Mouse (Mus musculus): ENCODE data around the gene Gm17387. TPM values are rescaled to one million over a fixed set of nuclear protein-coding genes. Genes with fewer than 3 reads are reported as not detected.

The Gm17387 gene
- not detected in 2 replicates for polyA plus RNA-seq (2016; fragmentation: Nextera tagmentation; extraction: Ambion mirVana)

- peaks cover 24% of the 10 kb centered on the region for H3K4me1 ChIP-seq (replicated peaks)
- H3K9me3 ChIP-seq = no peaks in the 10 kb centered on the region
- H3K27ac ChIP-seq = no peak within 1 kb of the TSS
- WGBS = 96% methylated on average over 2 of the region's 2 CpGs
- no peaks in the 10 kb centered on the region for H3K36me3 ChIP-seq
- no peak within 1 kb of the TSS for H3K4me3 ChIP-seq
- H3K27me3 ChIP-seq (ENCODE audit: insufficient read depth, poor library complexity, severe bottlenecking) = no peaks in the 10 kb centered on the region
- no peak for DNase-seq (ENCODE audit: low spot score)
Measured at GRCm38 (mm10) chr7:141028831-141029230, at the start of gene Gm17387. Gm17387 (plus strand) TSS chr7:141029131.

GRCm38 (mm10) chr7:140981704-140982103 is 47.2 kb upstream of the Gm17387 start:
- Histone ChIP-seq H3K36me3 (no peaks in the 10 kb centered on the region), H3K27ac (no peak overlapping the region), H3K27me3 (ENCODE audit: insufficient read depth, poor library complexity, severe bottlenecking) (no peaks in the 10 kb centered on the region), H3K4me1 (replicated peaks) (no peaks in the 10 kb centered on the region), H3K4me3 (no peak overlapping the region), H3K9me3 (0 out of 2 replicates have a peak, but pooled peaks cover 3% of the 10 kb centered on the region)
- WGBS = 90% methylated on average over 8 of the region's 8 CpGs
- no peak for DNase-seq (ENCODE audit: low spot score)

- 0 out of 2 replicates have a peak, but pooled peaks cover 3% of the 10 kb centered on the region for H3K9me3 ChIP-seq
- WGBS = 87% methylated on average over 7 of the region's 7 CpGs
- no peaks in the 10 kb centered on the region for H3K36me3 ChIP-seq
- H3K4me1 ChIP-seq (replicated peaks) = no peaks in the 10 kb centered on the region
- DNase-seq (ENCODE audit: low spot score) = no peak
- no peak overlapping the region for H3K27ac ChIP-seq
- no peak overlapping the region for H3K4me3 ChIP-seq
- no peaks in the 10 kb centered on the region for H3K27me3 ChIP-seq (ENCODE audit: insufficient read depth, poor library complexity, severe bottlenecking)
Measured at GRCm38 (mm10) chr7:140982971-140983370, 46.0 kb upstream of the Gm17387 start.

DNA sequence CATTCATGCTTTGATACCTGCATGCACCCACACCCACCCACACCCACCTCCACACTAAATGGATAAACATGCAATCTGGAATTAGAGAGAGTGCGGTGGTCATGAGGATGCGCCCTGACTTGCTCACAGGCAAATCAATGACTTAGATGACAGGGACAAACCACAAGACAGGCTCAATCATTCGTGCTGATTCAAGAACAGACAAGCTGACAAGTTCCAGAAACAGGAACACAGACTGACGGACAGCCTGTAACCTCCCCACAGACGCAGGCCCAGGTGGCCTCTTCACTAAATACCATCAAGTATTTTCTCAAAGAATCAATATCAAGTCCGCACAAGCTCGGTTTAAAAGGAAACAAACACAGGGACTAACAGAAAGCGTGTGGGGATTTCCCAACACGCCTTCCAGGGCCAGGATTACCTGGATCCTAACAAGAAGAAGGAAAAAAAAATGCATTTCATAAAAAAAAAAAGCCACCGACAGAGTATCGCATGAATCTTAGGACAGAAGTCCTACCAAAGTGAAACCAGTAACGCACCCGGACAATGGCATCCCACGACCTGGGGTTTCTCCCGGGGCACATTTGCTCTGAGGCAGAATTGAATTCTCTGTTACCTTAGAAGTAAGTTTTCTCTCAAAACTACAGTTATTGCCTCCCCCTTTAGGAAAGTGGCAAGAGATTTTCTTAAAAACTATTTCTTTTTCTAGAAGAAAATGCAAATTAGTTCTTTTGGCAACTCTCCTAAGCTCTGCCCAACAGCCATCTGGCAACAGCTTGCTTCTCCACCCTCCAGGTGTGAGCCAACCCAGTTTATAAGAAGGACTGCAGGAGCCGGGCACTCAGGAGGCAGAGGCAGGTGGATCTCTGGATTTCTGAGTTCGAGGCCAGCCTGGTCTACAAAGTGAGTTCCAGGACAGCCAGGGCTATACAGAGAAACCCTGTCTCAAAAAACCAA is 41.5 kb upstream of the Gm17387 start:
- Histone ChIP-seq H3K27ac (no peak overlapping the region), H3K4me1 (replicated peaks) (peaks cover 25% of the 10 kb centered on the region), H3K27me3 (ENCODE audit: insufficient read depth, poor library complexity, severe bottlenecking) (no peaks in the 10 kb centered on the region), H3K36me3 (no peaks in the 10 kb centered on the region), H3K4me3 (no peak overlapping the region), H3K9me3 (0 out of 2 replicates have a peak, but pooled peaks cover 3% of the 10 kb centered on the region)
- DNase-seq (ENCODE audit: low spot score) = no peak
- WGBS = 87% methylated on average over 17 of the region's 17 CpGs

DNA sequence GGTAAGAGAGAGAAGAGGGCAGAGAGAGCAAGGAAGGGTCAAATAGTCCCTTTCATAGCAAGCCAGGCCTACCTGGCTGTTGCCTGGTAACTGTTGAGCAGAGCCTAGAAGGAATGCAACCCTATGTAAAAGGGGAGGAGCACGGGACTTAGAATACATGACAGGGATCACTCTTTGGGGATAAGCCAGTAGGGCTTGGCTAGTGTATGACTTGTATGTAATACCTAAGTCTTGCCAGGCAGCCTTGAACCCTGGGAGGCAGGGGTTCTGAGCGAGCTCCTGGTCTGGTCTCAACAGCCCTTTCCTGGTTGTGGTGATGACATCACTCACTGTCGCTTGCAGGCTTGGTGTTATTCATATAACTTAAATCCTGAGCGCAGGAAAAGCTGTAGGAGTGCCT is 39.9 kb upstream of the Gm17387 start:
- Histone ChIP-seq H3K36me3 (no peaks in the 10 kb centered on the region), H3K27ac (no peak overlapping the region; the same call in 1 of the 2 replicates), H3K9me3 (0 out of 2 replicates have a peak, but pooled peaks cover 3% of the 10 kb centered on the region), H3K4me1 (replicated peaks) (peaks cover 25% of the 10 kb centered on the region), H3K27me3 (ENCODE audit: insufficient read depth, poor library complexity, severe bottlenecking) (no peaks in the 10 kb centered on the region), H3K4me3 (no peak overlapping the region)
- WGBS = 74% methylated on average over 4 of the region's 4 CpGs
- no peak for DNase-seq (ENCODE audit: low spot score)

GRCm38 (mm10) chr7:140990185-140990584 is 38.7 kb upstream of the Gm17387 start:
- H3K36me3 ChIP-seq = no peaks in the 10 kb centered on the region
- peaks cover 25% of the 10 kb centered on the region for H3K4me1 ChIP-seq (replicated peaks)
- no peak overlapping the region for H3K4me3 ChIP-seq
- no peaks in the 10 kb centered on the region for H3K27me3 ChIP-seq (ENCODE audit: insufficient read depth, poor library complexity, severe bottlenecking)
- no peak overlapping the region for H3K27ac ChIP-seq
- no peak for DNase-seq (ENCODE audit: low spot score)
- H3K9me3 ChIP-seq = 0 out of 2 replicates have a peak, but pooled peaks cover 3% of the 10 kb centered on the region
- 71% methylated on average over 6 of the region's 6 CpGs for WGBS

- H3K27ac ChIP-seq = 0 out of 2 replicates have a peak overlapping the region, but pooled peaks have one; percentile 35
- H3K27me3 ChIP-seq (ENCODE audit: insufficient read depth, poor library complexity, severe bottlenecking) = no peaks in the 10 kb centered on the region
- H3K9me3 ChIP-seq = 0 out of 2 replicates have a peak, but pooled peaks cover 3% of the 10 kb centered on the region
- 63% methylated on average over 5 of the region's 5 CpGs for WGBS
- no peak for DNase-seq (ENCODE audit: low spot score)
- peaks cover 25% of the 10 kb centered on the region for H3K4me1 ChIP-seq (replicated peaks)
- no peaks in the 10 kb centered on the region for H3K36me3 ChIP-seq
- H3K4me3 ChIP-seq = no peak overlapping the region
Measured at GRCm38 (mm10) chr7:140990622-140991021, 38.3 kb upstream of the Gm17387 start.

- H3K27me3 ChIP-seq (ENCODE audit: insufficient read depth, poor library complexity, severe bottlenecking) = no peaks in the 10 kb centered on the region
- H3K4me3 ChIP-seq = no peak overlapping the region
- no peaks in the 10 kb centered on the region for H3K9me3 ChIP-seq
- no peak overlapping the region for H3K27ac ChIP-seq
- H3K4me1 ChIP-seq (replicated peaks) = peaks cover 25% of the 10 kb centered on the region
- no peaks in the 10 kb centered on the region for H3K36me3 ChIP-seq
- DNase-seq (ENCODE audit: low spot score) = no peak
- WGBS = 87% methylated on average over 14 of the region's 14 CpGs
Measured at GRCm38 (mm10) chr7:140991117-140991689, 37.7 kb upstream of the Gm17387 start.

DNA sequence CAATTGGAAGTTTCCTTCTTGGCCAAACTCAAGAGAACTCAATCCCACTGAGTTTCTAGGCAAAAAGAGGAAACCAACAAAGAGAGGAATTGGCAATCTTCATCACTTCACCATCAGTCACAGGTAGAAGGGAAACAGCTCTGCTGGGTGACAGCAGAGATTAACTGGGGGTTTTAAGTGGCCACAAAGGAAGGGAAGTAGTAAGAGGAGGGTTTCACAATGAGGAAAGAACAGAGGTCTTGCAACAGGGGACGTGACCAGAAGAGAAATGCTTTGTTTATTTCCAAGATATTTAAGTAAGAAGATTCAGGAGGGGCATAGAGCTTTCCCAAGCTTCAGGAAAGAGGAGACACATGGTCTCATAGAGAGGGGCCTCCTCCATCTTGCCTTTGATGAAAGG is 31.1 kb upstream of the Gm17387 start:
- no peaks in the 10 kb centered on the region for H3K9me3 ChIP-seq
- H3K36me3 ChIP-seq = no peaks in the 10 kb centered on the region
- no peaks in the 10 kb centered on the region; the same call in 1 of the 2 replicates for H3K4me1 ChIP-seq (replicated peaks)
- no peak overlapping the region for H3K4me3 ChIP-seq
- 64% methylated on average over 1 of the region's 1 CpGs for WGBS
- H3K27ac ChIP-seq = no peak overlapping the region
- H3K27me3 ChIP-seq (ENCODE audit: insufficient read depth, poor library complexity, severe bottlenecking) = no peaks in the 10 kb centered on the region
- no peak for DNase-seq (ENCODE audit: low spot score)

DNA sequence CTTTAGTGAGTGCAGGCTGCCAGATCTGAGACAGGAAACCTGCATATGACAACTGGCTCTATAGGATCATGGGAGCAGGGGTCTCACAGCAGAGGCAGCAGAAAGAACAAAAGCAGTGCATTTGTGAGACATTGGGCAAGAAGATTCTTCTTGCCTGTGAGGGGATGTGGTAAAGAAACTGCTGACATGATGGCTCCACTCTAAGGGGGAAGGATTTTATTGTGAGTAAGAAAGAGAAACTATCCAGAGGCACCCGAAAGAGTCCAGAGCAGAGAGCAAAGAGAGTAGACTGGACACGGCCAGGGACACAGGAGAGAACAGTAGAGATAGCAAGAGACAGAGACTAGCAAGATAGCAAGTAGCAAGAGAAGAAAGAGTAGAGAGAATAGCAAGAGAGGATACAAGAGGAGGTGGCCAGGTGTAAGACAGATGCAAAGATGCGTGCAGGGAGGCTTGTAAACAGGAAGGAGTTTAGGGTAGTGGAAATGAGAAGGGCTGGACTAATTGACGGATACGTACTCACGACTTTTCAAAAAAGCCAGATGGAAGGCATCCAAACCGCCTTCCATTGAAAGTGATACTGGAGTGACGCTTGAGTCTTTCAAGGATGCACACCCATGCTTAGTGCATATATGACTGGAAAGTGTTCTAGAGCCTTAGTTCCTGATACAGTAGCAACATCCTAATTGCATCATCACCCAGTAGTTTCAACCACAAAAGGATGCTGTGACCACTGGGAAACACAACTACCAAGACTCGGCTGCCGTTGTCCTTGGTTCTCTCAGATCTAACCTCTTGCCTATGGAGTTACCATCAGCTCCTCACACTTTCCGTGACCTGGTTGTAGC is 29.9 kb upstream of the Gm17387 start:
- Histone ChIP-seq H3K36me3 (no peaks in the 10 kb centered on the region), H3K9me3 (no peaks in the 10 kb centered on the region), H3K27ac (no peak overlapping the region), H3K27me3 (ENCODE audit: insufficient read depth, poor library complexity, severe bottlenecking) (no peaks in the 10 kb centered on the region), H3K4me1 (replicated peaks) (no peaks in the 10 kb centered on the region; the same call in 1 of the 2 replicates), H3K4me3 (no peak overlapping the region)
- WGBS = 93% methylated on average over 11 of the region's 11 CpGs
- DNase-seq (ENCODE audit: low spot score) = no peak

GRCm38 (mm10) chr7:141000881-141001708 is 27.8 kb upstream of the Gm17387 start:
- H3K4me3 ChIP-seq = no peak overlapping the region
- WGBS = 74% methylated on average over 15 of the region's 15 CpGs
- H3K4me1 ChIP-seq (replicated peaks) = no peaks in the 10 kb centered on the region; the same call in 1 of the 2 replicates
- no peak for DNase-seq (ENCODE audit: low spot score)
- no peaks in the 10 kb centered on the region for H3K27me3 ChIP-seq (ENCODE audit: insufficient read depth, poor library complexity, severe bottlenecking)
- H3K27ac ChIP-seq = no peak overlapping the region
- no peaks in the 10 kb centered on the region for H3K36me3 ChIP-seq
- no peaks in the 10 kb centered on the region for H3K9me3 ChIP-seq
